ENCODE assay signal across 32 mouse cellular contexts in genomic region chr3:149118806-149119205, GRCm38 (mm10).
"Had no signal": no experiment of that assay in that cellular context is flagged by ENCODE, and none has a peak within 500 bp of the region (broad histone marks: within the 10 kb centered on the region; RNA-seq: fewer than 3 reads in every experiment).

No protein-coding gene starts in this region.

- ATAC-seq: liver, embryonic 12.5 days; liver, postnatal 0 days; lung, postnatal 0 days; midbrain, embryonic 13.5 days; midbrain, embryonic 15.5 days; midbrain, embryonic 16.5 days had no signal

- DNase-seq: left cerebral cortex, postnatal 4 days; liver; liver, embryonic 13.5 days; liver, postnatal 0 days; lung, adult 18-20 months; lung, adult 2 months; lung, embryonic 14.5 days; lung, postnatal 10 days; lung, postnatal 14 days; lung, postnatal 36 days; lung, postnatal 4 days; midbrain, embryonic 14.5 days had no signal

- H3K27ac ChIP-seq: limb, embryonic 10.5 days; limb, embryonic 12.5 days; limb, embryonic 13.5 days; limb, embryonic 15.5 days; liver, embryonic 12.5 days; liver, embryonic 13.5 days; liver, embryonic 14.5 days; liver, embryonic 15.5 days; lung, embryonic 15.5 days; macrophage; midbrain, embryonic 10.5 days; midbrain, embryonic 12.5 days; midbrain, embryonic 13.5 days; midbrain, embryonic 15.5 days; neural tube, embryonic 12.5 days had no signal

- H3K9ac ChIP-seq: limb, embryonic 12.5 days; limb, embryonic 13.5 days; limb, embryonic 15.5 days; liver, embryonic 12.5 days; liver, embryonic 13.5 days; liver, embryonic 14.5 days; liver, embryonic 15.5 days; liver, postnatal 0 days; lung, embryonic 14.5 days; lung, embryonic 15.5 days; midbrain, embryonic 12.5 days; midbrain, embryonic 13.5 days; midbrain, embryonic 15.5 days; neural tube, embryonic 12.5 days had no signal

- H3K4me2 ChIP-seq: limb, embryonic 12.5 days; limb, embryonic 13.5 days; limb, embryonic 15.5 days; liver, embryonic 11.5 days; liver, embryonic 12.5 days; liver, embryonic 13.5 days; liver, embryonic 15.5 days; lung, embryonic 14.5 days; lung, embryonic 15.5 days; midbrain, embryonic 11.5 days; midbrain, embryonic 12.5 days; midbrain, embryonic 13.5 days; midbrain, embryonic 15.5 days; neural tube, embryonic 12.5 days had no signal

- H3K4me3 ChIP-seq: limb, embryonic 10.5 days; limb, embryonic 12.5 days; limb, embryonic 13.5 days; limb, embryonic 15.5 days; liver, embryonic 12.5 days; liver, embryonic 13.5 days; liver, embryonic 15.5 days; lung, embryonic 15.5 days; megakaryocyte, embryonic 14.5 days; midbrain, embryonic 10.5 days; midbrain, embryonic 12.5 days; midbrain, embryonic 13.5 days; midbrain, embryonic 15.5 days; myocyte; neural tube, embryonic 12.5 days had no signal

- H3K9me3 ChIP-seq: limb, embryonic 10.5 days; limb, embryonic 12.5 days; limb, embryonic 13.5 days; limb, embryonic 15.5 days; liver, embryonic 12.5 days; liver, embryonic 13.5 days; liver, embryonic 15.5 days; lung, embryonic 15.5 days; midbrain, embryonic 10.5 days; midbrain, embryonic 12.5 days; midbrain, embryonic 13.5 days; midbrain, embryonic 15.5 days; neural tube, embryonic 12.5 days had no signal

- H3K36me3 ChIP-seq: limb, embryonic 10.5 days; limb, embryonic 12.5 days; limb, embryonic 13.5 days; limb, embryonic 15.5 days; liver, embryonic 12.5 days; liver, embryonic 13.5 days; liver, embryonic 15.5 days; lung, embryonic 15.5 days; midbrain, embryonic 10.5 days; midbrain, embryonic 12.5 days; midbrain, embryonic 13.5 days; midbrain, embryonic 15.5 days; neural tube, embryonic 12.5 days had no signal

- H3K27me3 ChIP-seq: limb, embryonic 12.5 days; limb, embryonic 13.5 days; limb, embryonic 15.5 days; liver, embryonic 12.5 days; liver, embryonic 13.5 days; liver, embryonic 15.5 days; lung, embryonic 15.5 days; megakaryocyte, embryonic 14.5 days; midbrain, embryonic 12.5 days; midbrain, embryonic 13.5 days; midbrain, embryonic 15.5 days; neural tube, embryonic 12.5 days had no signal

- H3K4me1 ChIP-seq: liver, embryonic 12.5 days; liver, embryonic 13.5 days; liver, embryonic 15.5 days; megakaryocyte, embryonic 14.5 days; midbrain, embryonic 12.5 days; midbrain, embryonic 13.5 days; neural tube, embryonic 12.5 days had no signal
